Comparison of ENCODE assay signal across 16 mouse cellular contexts in genomic region chr6:101882938-101883337, GRCm38 (mm10).
A peak's percentile ranks its signal among the peaks of the same experiment; 100 is the strongest.
DNase-seq lines count a peak whose midpoint lies in the region; ATAC-seq lines count a peak whose summit lies in the region.
"Had no signal": no experiment of that assay in that cellular context is flagged by ENCODE, and none has a peak within 500 bp of the region (broad histone marks: within the 10 kb centered on the region; RNA-seq: fewer than 3 reads in every experiment).

No protein-coding gene starts in this region.

- H3K4me2 ChIP-seq in limb, embryonic 12.5 days: no peak overlapping the region
- no peak overlapping the region for H3K4me2 ChIP-seq in midbrain, embryonic 16.5 days (ENCODE audit: low read length)
- H3K4me2 ChIP-seq: embryonic facial prominence, embryonic 15.5 days; heart, embryonic 12.5 days; intestine, embryonic 15.5 days; liver, embryonic 11.5 days had no signal

- DNase-seq in limb, embryonic 10.5 days (ENCODE audit: low spot score): no peak
- DNase-seq in embryo, embryonic 11 days: peak; percentile 39
- DNase-seq in hindbrain, embryonic 10.5 days (ENCODE audit: low spot score): peak; percentile 27
- DNase-seq in kidney, adult 18-20 months: no peak
- DNase-seq in testis, postnatal 10 days (ENCODE audit: low spot score): no peak
- no peak for DNase-seq in left cerebral cortex, adult 18-20 months (ENCODE audit: low spot score in 2 of 2)
- DNase-seq: adrenal gland, postnatal 14 days; gastrocnemius, adult 2 months; thymus, postnatal 14 days had no signal

- ATAC-seq in limb, embryonic 12.5 days (ENCODE audit: insufficient number of reproducible peaks, insufficient read depth, low FRiP score, low TSS enrichment, low read depth): 0 out of 2 replicates have a peak, but pooled peaks have one; percentile 73
- ATAC-seq in midbrain, embryonic 16.5 days: peak; percentile 60
- ATAC-seq: intestine, embryonic 15.5 days; Patski had no signal

- no peaks in the 10 kb centered on the region for H3K27me3 ChIP-seq in limb, embryonic 12.5 days
- no peaks in the 10 kb centered on the region for H3K27me3 ChIP-seq in limb, embryonic 10.5 days (ENCODE audit: low read depth, poor library complexity, severe bottlenecking)
- H3K27me3 ChIP-seq in hindbrain, embryonic 10.5 days (ENCODE audit: insufficient read depth, poor library complexity, severe bottlenecking): no peaks in the 10 kb centered on the region
- no peaks in the 10 kb centered on the region for H3K27me3 ChIP-seq in midbrain, embryonic 16.5 days (ENCODE audit: control insufficient read depth, insufficient read depth, low read depth, low read length)
- H3K27me3 ChIP-seq: embryonic facial prominence, embryonic 15.5 days; heart, embryonic 12.5 days; intestine, embryonic 15.5 days had no signal

- no peaks in the 10 kb centered on the region for H3K36me3 ChIP-seq in limb, embryonic 12.5 days
- H3K36me3 ChIP-seq in limb, embryonic 10.5 days: no peaks in the 10 kb centered on the region
- H3K36me3 ChIP-seq in hindbrain, embryonic 10.5 days: no peaks in the 10 kb centered on the region
- no peaks in the 10 kb centered on the region for H3K36me3 ChIP-seq in midbrain, embryonic 16.5 days (ENCODE audit: control insufficient read depth, insufficient read depth, low read length)
- H3K36me3 ChIP-seq: embryonic facial prominence, embryonic 15.5 days; heart, embryonic 12.5 days; intestine, embryonic 15.5 days had no signal

- H3K4me1 ChIP-seq in limb, embryonic 12.5 days (replicated peaks): 0 out of 2 replicates have a peak, but pooled peaks cover 3% of the 10 kb centered on the region
- H3K4me1 ChIP-seq in limb, embryonic 10.5 days: no peaks in the 10 kb centered on the region
- peaks cover 8% of the 10 kb centered on the region; the same call in 1 of the 2 replicates for H3K4me1 ChIP-seq in hindbrain, embryonic 10.5 days (replicated peaks)
- peaks cover 3% of the 10 kb centered on the region; the same call in 1 of the 2 replicates for H3K4me1 ChIP-seq in midbrain, embryonic 16.5 days (ENCODE audit: control insufficient read depth, insufficient read depth, low read length)
- H3K4me1 ChIP-seq: embryonic facial prominence, embryonic 15.5 days; heart, embryonic 12.5 days; intestine, embryonic 15.5 days had no signal

- H3K4me3 ChIP-seq in limb, embryonic 12.5 days (replicated peaks): no peak overlapping the region
- no peak overlapping the region for H3K4me3 ChIP-seq in limb, embryonic 10.5 days
- no peak overlapping the region for H3K4me3 ChIP-seq in hindbrain, embryonic 10.5 days
- H3K4me3 ChIP-seq in midbrain, embryonic 16.5 days (ENCODE audit: low read depth, low read length): no peak overlapping the region
- H3K4me3 ChIP-seq: embryonic facial prominence, embryonic 15.5 days; gastrocnemius, adult 2 months; heart, embryonic 12.5 days; intestine, embryonic 15.5 days had no signal

- 49% methylated on average over 4 of the region's 4 CpGs for WGBS in limb, embryonic 12.5 days
- WGBS in limb, embryonic 10.5 days: 71% methylated on average over 4 of the region's 4 CpGs
- WGBS in hindbrain, embryonic 10.5 days: 41% methylated on average over 4 of the region's 4 CpGs
- WGBS in midbrain, embryonic 16.5 days: 29% methylated on average over 4 of the region's 4 CpGs

- no peak overlapping the region for H3K27ac ChIP-seq in limb, embryonic 12.5 days
- H3K27ac ChIP-seq in limb, embryonic 10.5 days: no peak overlapping the region
- peak overlapping the region; percentile 16; the same call in 1 of the 2 replicates for H3K27ac ChIP-seq in hindbrain, embryonic 10.5 days
- H3K27ac ChIP-seq in midbrain, embryonic 16.5 days (ENCODE audit: low read length): no peak overlapping the region
- H3K27ac ChIP-seq: embryonic facial prominence, embryonic 15.5 days; gastrocnemius, adult 2 months; intestine, embryonic 15.5 days had no signal

- H3K9me3 ChIP-seq in limb, embryonic 12.5 days: no peaks in the 10 kb centered on the region
- H3K9me3 ChIP-seq in limb, embryonic 10.5 days (replicated peaks): no peaks in the 10 kb centered on the region
- H3K9me3 ChIP-seq in hindbrain, embryonic 10.5 days: no peaks in the 10 kb centered on the region
- H3K9me3 ChIP-seq in midbrain, embryonic 16.5 days (replicated peaks; ENCODE audit: control insufficient read depth, low read length, poor library complexity, severe bottlenecking): 0 out of 2 replicates have a peak, but pooled peaks cover under 1% of the 10 kb centered on the region
- H3K9me3 ChIP-seq: embryonic facial prominence, embryonic 15.5 days; heart, embryonic 12.5 days; intestine, embryonic 15.5 days had no signal

- H3K9ac ChIP-seq in limb, embryonic 12.5 days (replicated peaks): no peak overlapping the region
- H3K9ac ChIP-seq in midbrain, embryonic 16.5 days (ENCODE audit: low read depth, low read length): no peak overlapping the region
- H3K9ac ChIP-seq: embryonic facial prominence, embryonic 15.5 days; heart, embryonic 12.5 days; intestine, embryonic 15.5 days had no signal

Comparison
In these comparisons a context has a peak if more than half of its experiments do, and no peak if none do; other contexts are left out.
1. DNase-seq: peak in embryo, embryonic 11 days (single experiment) and hindbrain, embryonic 10.5 days (single experiment); none in limb, embryonic 10.5 days (single experiment), kidney, adult 18-20 months (single experiment), testis, postnatal 10 days (single experiment) and left cerebral cortex, adult 18-20 months (0 of 2).